Mouse (Mus musculus): Measurements from ENCODE around the gene Spata32. TPM values are rescaled to one million over a fixed set of nuclear protein-coding genes. Genes with fewer than 3 reads are reported as not detected.

Gene Spata32
- polyA plus RNA-seq, 1 experiment: not detected

DNA sequence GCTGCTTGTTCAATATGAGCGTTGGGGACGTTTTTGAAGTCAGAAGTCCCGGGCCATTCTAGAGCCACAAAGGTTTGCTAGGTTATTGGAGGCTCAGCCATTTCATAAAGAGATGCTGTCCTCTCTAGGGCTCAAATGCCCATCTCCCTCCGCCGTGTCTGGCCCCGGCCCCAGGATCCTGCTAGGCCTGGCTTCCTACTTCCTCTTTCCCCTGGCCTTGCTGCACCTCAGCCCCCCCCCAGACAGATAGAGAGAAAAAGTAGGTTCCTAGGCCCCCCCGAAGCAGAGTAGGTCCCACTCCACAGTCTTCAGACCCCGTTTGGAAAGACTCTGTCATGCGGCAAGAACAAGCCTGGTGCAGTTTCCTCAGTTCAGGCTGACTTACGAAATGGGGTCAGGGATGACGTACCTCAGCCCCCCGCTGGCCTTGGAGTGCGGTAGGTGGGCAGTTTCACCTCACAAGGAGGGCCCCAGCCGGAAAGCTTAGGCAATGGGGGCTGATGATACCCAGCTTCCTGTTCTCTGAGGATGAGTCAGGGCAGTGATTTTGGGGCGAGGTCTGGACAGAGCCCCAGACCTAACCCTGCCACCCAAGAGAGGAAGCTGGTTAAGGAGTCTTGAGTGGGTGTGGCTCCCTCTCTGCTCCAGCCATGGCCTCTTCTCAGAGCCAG is 40.3 kb downstream of the Spata32 start:
- no peaks in the 10 kb centered on the region for H3K9me3 ChIP-seq (replicated peaks; ENCODE audit: control insufficient read depth, insufficient read depth, low read length, poor library complexity, severe bottlenecking)
- H3K27ac ChIP-seq (ENCODE audit: insufficient read depth, low read length): no peak overlapping the region
- no peaks in the 10 kb centered on the region for H3K27me3 ChIP-seq (ENCODE audit: control insufficient read depth, insufficient read depth, low read length, poor library complexity, severe bottlenecking)
- no peak overlapping the region for H3K4me3 ChIP-seq (ENCODE audit: low read depth, low read length)
- TF ChIP-seq CTCF (IDR thresholded peaks at IDR 0.05; ENCODE audit: low read depth, low read length) (no peak), EP300 (IDR thresholded peaks at IDR 0.05; ENCODE audit: insufficient read depth, low read depth, low read length) (no peak), POLR2A (IDR thresholded peaks at IDR 0.05; ENCODE audit: insufficient read depth, low read length) (no peak)
- H3K36me3 ChIP-seq (ENCODE audit: control insufficient read depth, insufficient read depth, low read length, poor library complexity, severe bottlenecking): no peaks in the 10 kb centered on the region
- no peak overlapping the region for H3K9ac ChIP-seq (ENCODE audit: low read depth, poor library complexity, severe bottlenecking)
- peaks cover 2% of the 10 kb centered on the region for H3K4me1 ChIP-seq (ENCODE audit: control insufficient read depth, insufficient read depth, low read length)

DNA sequence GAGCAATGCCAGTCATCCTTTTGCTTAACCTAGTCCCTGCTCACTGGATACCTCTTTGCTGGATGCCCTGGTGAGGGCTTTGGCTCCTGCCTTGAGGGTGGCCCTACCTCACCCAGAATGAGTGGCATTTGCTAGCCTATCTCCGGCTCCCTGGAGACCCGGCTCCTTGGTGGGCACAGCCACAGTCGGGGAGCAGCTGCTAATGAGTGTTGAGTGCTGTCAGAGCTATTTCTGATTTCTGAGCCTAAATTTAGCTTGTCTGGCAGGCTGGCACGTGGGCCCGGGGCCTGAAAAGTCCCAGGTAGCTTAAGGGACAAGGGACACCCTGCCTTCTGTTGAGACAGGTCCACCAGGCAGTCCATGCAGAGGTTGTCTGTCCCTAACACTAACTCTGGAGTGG is 41.0 kb downstream of the Spata32 start:
- H3K4me3 ChIP-seq (ENCODE audit: low read depth, low read length): no peak overlapping the region
- no peaks in the 10 kb centered on the region for H3K36me3 ChIP-seq (ENCODE audit: control insufficient read depth, insufficient read depth, low read length, poor library complexity, severe bottlenecking)
- no peak overlapping the region for H3K9ac ChIP-seq (ENCODE audit: low read depth, poor library complexity, severe bottlenecking)
- no peaks in the 10 kb centered on the region for H3K9me3 ChIP-seq (replicated peaks; ENCODE audit: control insufficient read depth, insufficient read depth, low read length, poor library complexity, severe bottlenecking)
- TF ChIP-seq EP300 (IDR thresholded peaks at IDR 0.05; ENCODE audit: insufficient read depth, low read depth, low read length) (no peak), CTCF (IDR thresholded peaks at IDR 0.05; ENCODE audit: low read depth, low read length) (no peak), POLR2A (IDR thresholded peaks at IDR 0.05; ENCODE audit: insufficient read depth, low read length) (no peak)
- peaks cover 2% of the 10 kb centered on the region for H3K4me1 ChIP-seq (ENCODE audit: control insufficient read depth, insufficient read depth, low read length)
- H3K27ac ChIP-seq (ENCODE audit: insufficient read depth, low read length): no peak overlapping the region
- H3K27me3 ChIP-seq (ENCODE audit: control insufficient read depth, insufficient read depth, low read length, poor library complexity, severe bottlenecking): no peaks in the 10 kb centered on the region

DNA sequence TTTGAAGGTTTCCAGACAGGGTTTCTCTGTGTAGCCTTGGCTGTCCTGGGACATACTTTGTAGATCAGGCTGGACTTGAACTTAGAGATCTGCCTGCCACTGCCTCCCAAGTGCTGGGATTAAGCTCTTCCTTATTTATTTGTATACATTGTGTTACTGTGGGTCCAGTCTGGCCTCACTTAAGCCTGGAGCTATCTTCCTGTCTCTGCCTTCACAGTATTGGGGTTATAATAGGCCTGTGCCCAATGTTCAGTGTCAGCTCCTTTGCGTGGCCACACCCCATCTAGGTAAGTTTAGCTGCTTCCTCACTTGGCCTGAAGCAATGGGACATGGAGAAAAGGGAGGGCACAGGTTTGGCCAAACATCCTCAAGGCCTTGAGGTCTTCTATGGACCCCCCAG is 41.7 kb downstream of the Spata32 start:
- no peaks in the 10 kb centered on the region for H3K36me3 ChIP-seq (ENCODE audit: control insufficient read depth, insufficient read depth, low read length, poor library complexity, severe bottlenecking)
- peaks cover 2% of the 10 kb centered on the region for H3K4me1 ChIP-seq (ENCODE audit: control insufficient read depth, insufficient read depth, low read length)
- H3K27me3 ChIP-seq (ENCODE audit: control insufficient read depth, insufficient read depth, low read length, poor library complexity, severe bottlenecking): no peaks in the 10 kb centered on the region; the same call in 1 of the 2 replicates
- H3K9ac ChIP-seq (ENCODE audit: low read depth, poor library complexity, severe bottlenecking): no peak overlapping the region
- TF ChIP-seq POLR2A (IDR thresholded peaks at IDR 0.05; ENCODE audit: insufficient read depth, low read length) (no peak), CTCF (IDR thresholded peaks at IDR 0.05; ENCODE audit: low read depth, low read length) (no peak), EP300 (IDR thresholded peaks at IDR 0.05; ENCODE audit: insufficient read depth, low read depth, low read length) (no peak)
- no peak overlapping the region for H3K27ac ChIP-seq (ENCODE audit: insufficient read depth, low read length)
- no peaks in the 10 kb centered on the region for H3K9me3 ChIP-seq (replicated peaks; ENCODE audit: control insufficient read depth, insufficient read depth, low read length, poor library complexity, severe bottlenecking)
- no peak overlapping the region for H3K4me3 ChIP-seq (ENCODE audit: low read depth, low read length)

DNA sequence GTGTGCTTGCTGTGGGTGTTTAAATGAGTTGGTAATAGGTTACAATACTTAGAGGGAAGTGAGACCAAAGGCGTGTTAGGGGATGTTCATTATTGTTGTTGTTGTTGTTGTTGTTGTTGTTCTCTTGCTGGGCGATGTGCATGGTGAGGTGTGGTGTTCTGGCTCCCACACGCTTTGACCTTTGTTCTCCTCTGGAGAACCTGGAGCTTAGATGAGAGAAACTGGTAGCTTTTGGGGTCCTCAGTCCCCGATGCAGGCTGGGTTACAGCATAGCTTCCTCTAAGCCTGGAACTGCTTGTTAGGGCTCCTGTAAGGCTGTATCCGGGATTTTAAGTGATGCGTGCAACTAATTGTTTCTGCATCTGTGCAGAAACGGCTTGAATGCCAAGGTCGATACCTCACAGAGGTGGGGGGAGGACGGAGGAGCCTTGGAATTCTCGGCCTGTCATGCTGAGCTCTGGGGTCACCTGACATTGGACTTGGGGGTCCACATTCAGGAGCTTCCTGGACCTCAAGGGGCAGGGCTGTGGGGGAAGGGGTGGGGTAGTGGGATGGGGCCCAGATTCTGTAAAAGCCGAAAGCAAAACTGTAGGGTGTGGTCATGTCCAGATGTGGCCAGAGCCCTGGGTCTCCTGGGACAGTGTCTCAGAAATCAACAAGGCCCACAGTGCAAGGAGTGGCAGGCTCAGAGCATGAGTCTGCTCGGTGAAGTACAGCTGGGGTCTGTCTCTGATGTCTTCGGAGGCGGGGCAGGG is 42.4 kb downstream of the Spata32 start:
- no peak overlapping the region for H3K4me3 ChIP-seq (ENCODE audit: low read depth, low read length)
- H3K9me3 ChIP-seq (replicated peaks; ENCODE audit: control insufficient read depth, insufficient read depth, low read length, poor library complexity, severe bottlenecking): no peaks in the 10 kb centered on the region
- no peaks in the 10 kb centered on the region for H3K36me3 ChIP-seq (ENCODE audit: control insufficient read depth, insufficient read depth, low read length, poor library complexity, severe bottlenecking)
- peaks cover 2% of the 10 kb centered on the region for H3K4me1 ChIP-seq (ENCODE audit: control insufficient read depth, insufficient read depth, low read length)
- no peak overlapping the region for H3K9ac ChIP-seq (ENCODE audit: low read depth, poor library complexity, severe bottlenecking)
- H3K27ac ChIP-seq (ENCODE audit: insufficient read depth, low read length): 0 out of 2 replicates have a peak overlapping the region, but pooled peaks have one; percentile 5
- peaks cover 4% of the 10 kb centered on the region for H3K27me3 ChIP-seq (ENCODE audit: control insufficient read depth, insufficient read depth, low read length, poor library complexity, severe bottlenecking)
- no peak for TF ChIP-seq EP300 (IDR thresholded peaks at IDR 0.05; ENCODE audit: insufficient read depth, low read depth, low read length)
- no peak for TF ChIP-seq POLR2A (IDR thresholded peaks at IDR 0.05; ENCODE audit: insufficient read depth, low read length)
- no peak for TF ChIP-seq CTCF (IDR thresholded peaks at IDR 0.05; ENCODE audit: low read depth, low read length)

DNA sequence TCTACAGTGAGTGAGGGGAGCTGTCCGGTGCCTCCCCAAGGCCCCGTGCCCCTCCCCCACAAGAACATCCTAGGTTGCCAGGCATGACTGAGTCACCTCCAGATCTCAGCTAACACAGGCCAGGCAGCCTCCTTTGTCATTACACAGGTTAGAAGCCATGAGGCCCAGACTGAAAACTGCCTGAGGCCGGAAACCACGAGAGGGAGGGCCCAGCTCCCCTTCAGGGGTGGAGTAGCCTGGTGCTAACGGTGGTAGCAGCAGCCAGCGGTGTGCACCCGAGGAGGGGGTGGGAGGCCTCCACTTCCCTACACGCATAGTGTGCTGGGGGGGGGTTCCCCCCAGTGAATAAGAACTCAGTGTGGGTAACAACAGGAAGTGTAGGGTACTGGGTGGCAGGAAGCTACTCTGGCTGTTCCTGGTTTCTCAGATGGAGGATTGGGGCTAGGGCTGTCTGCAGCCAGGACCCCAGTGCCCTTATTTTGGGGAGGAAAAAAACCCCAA is 43.3 kb downstream of the Spata32 start:
- TF ChIP-seq POLR2A (IDR thresholded peaks at IDR 0.05; ENCODE audit: insufficient read depth, low read length) (no peak), EP300 (IDR thresholded peaks at IDR 0.05; ENCODE audit: insufficient read depth, low read depth, low read length) (no peak), CTCF (IDR thresholded peaks at IDR 0.05; ENCODE audit: low read depth, low read length) (no peak)
- Histone ChIP-seq H3K4me3 (ENCODE audit: low read depth, low read length) (no peak overlapping the region), H3K27ac (ENCODE audit: insufficient read depth, low read length) (no peak overlapping the region)

DNA sequence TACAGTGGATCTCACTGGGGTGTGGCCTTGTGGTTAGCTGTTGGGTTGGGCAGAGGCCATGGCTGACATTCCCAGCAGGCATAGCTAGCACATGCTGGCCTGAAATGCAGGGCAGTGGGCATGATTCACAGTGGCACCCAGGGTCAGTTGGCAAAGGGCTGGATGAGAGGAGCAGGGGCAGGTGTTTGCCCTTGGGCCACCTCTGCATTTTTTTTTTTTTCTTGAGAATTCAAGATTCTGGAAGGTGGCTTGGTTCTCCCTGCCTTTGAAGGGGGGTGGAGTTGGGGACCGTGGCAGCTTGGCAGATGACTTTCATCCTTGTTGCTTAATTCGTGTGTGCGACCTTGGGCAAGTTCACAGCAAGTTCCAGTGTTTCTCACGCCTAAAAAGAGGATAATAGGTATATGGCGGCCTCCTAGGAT is 43.8 kb downstream of the Spata32 start:
- Histone ChIP-seq H3K36me3 (ENCODE audit: control insufficient read depth, insufficient read depth, low read length, poor library complexity, severe bottlenecking) (no peaks in the 10 kb centered on the region), H3K4me1 (ENCODE audit: control insufficient read depth, insufficient read depth, low read length) (peaks cover 2% of the 10 kb centered on the region), H3K9me3 (replicated peaks; ENCODE audit: control insufficient read depth, insufficient read depth, low read length, poor library complexity, severe bottlenecking) (no peaks in the 10 kb centered on the region), H3K9ac (ENCODE audit: low read depth, poor library complexity, severe bottlenecking) (no peak overlapping the region), H3K4me3 (ENCODE audit: low read depth, low read length) (no peak overlapping the region), H3K27ac (ENCODE audit: insufficient read depth, low read length) (no peak overlapping the region), H3K27me3 (ENCODE audit: control insufficient read depth, insufficient read depth, low read length, poor library complexity, severe bottlenecking) (peaks cover 9% of the 10 kb centered on the region)
- TF ChIP-seq CTCF (IDR thresholded peaks at IDR 0.05; ENCODE audit: low read depth, low read length) (no peak), EP300 (IDR thresholded peaks at IDR 0.05; ENCODE audit: insufficient read depth, low read depth, low read length) (no peak), POLR2A (IDR thresholded peaks at IDR 0.05; ENCODE audit: insufficient read depth, low read length) (no peak)

More for the DNA sequence above, 43.3 kb downstream of the Spata32 start:
- no peak overlapping the region for H3K9ac ChIP-seq (ENCODE audit: low read depth, poor library complexity, severe bottlenecking)
- H3K36me3 ChIP-seq (ENCODE audit: control insufficient read depth, insufficient read depth, low read length, poor library complexity, severe bottlenecking): no peaks in the 10 kb centered on the region
- peaks cover 2% of the 10 kb centered on the region for H3K4me1 ChIP-seq (ENCODE audit: control insufficient read depth, insufficient read depth, low read length)
- peaks cover 9% of the 10 kb centered on the region for H3K27me3 ChIP-seq (ENCODE audit: control insufficient read depth, insufficient read depth, low read length, poor library complexity, severe bottlenecking)
- no peaks in the 10 kb centered on the region for H3K9me3 ChIP-seq (replicated peaks; ENCODE audit: control insufficient read depth, insufficient read depth, low read length, poor library complexity, severe bottlenecking)
